Mouse (Mus musculus): Measurements from ENCODE around the gene Efna1.
A peak's percentile ranks its signal among the peaks of the same experiment; 100 is the strongest.

GRCm38 (mm10) chr3:89262417-89262816 lies 18.5 kb downstream of the Efna1 start:
- TF ChIP-seq CTCF (IDR thresholded peaks at IDR 0.05) = no peak
- TF ChIP-seq EP300 (IDR thresholded peaks at IDR 0.05) = peak; percentile 64; the same call in 1 of the 2 replicates
